Mouse (Mus musculus) liver, adult 2 months (tissue): ENCODE measurements around the gene Spag17. TPM values are rescaled to one million over a fixed set of nuclear protein-coding genes. Genes with fewer than 3 reads are reported as not detected.
"Not testable (repeated sequence)": the region's sequence is repeated elsewhere in the genome, so short reads cannot be mapped to it uniquely, and the experiment has no call there.

ENCODE experiments used
- DNase-seq: peaks from one replicate; pipeline ENCODE4 v3.0.0-alpha.2; 2011; ENCODE audit warnings: low read depth, low spot score; ENCODE audit errors: extremely low read depth
- H3K27ac ChIP-seq: fragments of 200-500 bp; replicated peaks from 2 replicates; pipeline ENCODE4 v1.5.1; 2012; ENCODE audit warnings: low read depth, mild to moderate bottlenecking, control low read depth, inconsistent platforms, low read length; ENCODE audit not compliant: insufficient read depth
- H3K27me3 ChIP-seq: fragments of 200-500 bp; 2 replicates; pipeline ENCODE4 v1.6.1; 2012; ENCODE audit warnings: mild to moderate bottlenecking, moderate library complexity, low read length, inconsistent platforms; ENCODE audit not compliant: control insufficient read depth, insufficient read depth
- H3K36me3 ChIP-seq: fragments of 200-500 bp; 2 replicates; pipeline ENCODE4 v1.6.1; 2012; ENCODE audit warnings: low read length, inconsistent platforms; ENCODE audit not compliant: control insufficient read depth, insufficient read depth
- H3K4me1 ChIP-seq: fragments of 200-500 bp; 2 replicates; pipeline ENCODE4 v1.6.1; 2011; ENCODE audit warnings: low read length; ENCODE audit not compliant: control insufficient read depth, insufficient read depth
- H3K4me3 ChIP-seq: fragments of 200-500 bp; 2 replicates; pipeline ENCODE4 v1.5.1; 2011; ENCODE audit warnings: low read depth, mild to moderate bottlenecking, control low read depth, low read length, moderate library complexity; ENCODE audit not compliant: insufficient read depth
- H3K79me2 ChIP-seq: fragments of 200-500 bp; 2 replicates; pipeline ENCODE4 v1.6.1; 2012; ENCODE audit warnings: inconsistent platforms, mild to moderate bottlenecking, low read length, moderate library complexity; ENCODE audit not compliant: control insufficient read depth, insufficient read depth
- H3K9ac ChIP-seq: fragments of 200-500 bp; 2 replicates; pipeline ENCODE4 v1.6.1; 2012; ENCODE audit warnings: low read depth, mild to moderate bottlenecking, control low read depth, inconsistent platforms, low read length
- CTCF ChIP-seq: fragments of 200-500 bp; IDR thresholded peaks from 2 replicates; pipeline ENCODE4 v1.5.1; 2011; ENCODE audit warnings: low read depth, low read length, control low read depth
- POLR2A ChIP-seq: fragments of 200-500 bp; IDR thresholded peaks from 2 replicates; pipeline ENCODE4 v1.6.1; 2011; ENCODE audit warnings: low read length, control low read depth; ENCODE audit not compliant: insufficient read depth; ENCODE audit errors: extremely low read depth
- WGBS: fragments of 180-500 bp; shearing (Covaris S2); methylation state at CpG from one replicate; pipeline ENCODE4 v1.1.7; 2018; 5-methylcytosine and 5-hydroxymethylcytosine counted together
- polyA plus RNA-seq: library from polyadenylated mRNA; depleted of rRNA; stranded (reverse); fragments of >200 nt; gene quantifications from 2 replicates; pipeline ENCODE4 v1.2.3, GENCODE M21; 2012
- total RNA-seq: library from RNA; depleted of rRNA; stranded (reverse); fragments of >200 nt; gene quantifications from 2 replicates; pipeline ENCODE4 v1.2.3, GENCODE M21; 2014

Spag17 gene
- total and polyA plus RNA-seq, 2 experiments = under 0.01 to 0.05 TPM

- no peaks in the 10 kb centered on the region for H3K36me3 ChIP-seq
- no peak overlapping the region for H3K4me3 ChIP-seq
- no peaks in the 10 kb centered on the region for H3K79me2 ChIP-seq
- no peak overlapping the region for H3K27ac ChIP-seq
- WGBS = 63% methylated on average over 3 of the region's 3 CpGs
- no peak overlapping the region for H3K9ac ChIP-seq
- H3K4me1 ChIP-seq = no peaks in the 10 kb centered on the region
- TF ChIP-seq CTCF (peak; percentile 34; the same call in 1 of the 2 replicates), POLR2A (no peak)
- H3K27me3 ChIP-seq = no peaks in the 10 kb centered on the region; the same call in 1 of the 2 replicates
- DNase-seq = no peak
Measured at GRCm38 (mm10) chr3:99858922-99859321, 26.3 kb upstream of the Spag17 start.

- Histone ChIP-seq H3K27me3 (no peaks in the 10 kb centered on the region), H3K36me3 (no peaks in the 10 kb centered on the region), H3K4me3 (no peak overlapping the region), H3K4me1 (no peaks in the 10 kb centered on the region), H3K79me2 (no peaks in the 10 kb centered on the region), H3K9ac (no peak overlapping the region), H3K27ac (no peak overlapping the region)
- 72% methylated on average over 1 of the region's 1 CpGs for whole genome bisulfite sequencing
- TF ChIP-seq POLR2A = no peak
- TF ChIP-seq CTCF = no peak
- no peak for DNase-seq
Measured at GRCm38 (mm10) chr3:99864706-99865105, 20.5 kb upstream of the Spag17 start.

- TF ChIP-seq POLR2A (no peak), CTCF (no peak)
- no peak overlapping the region for H3K4me3 ChIP-seq
Measured at GRCm38 (mm10) chr3:99875137-99875536, 10.1 kb upstream of the Spag17 start.

GRCm38 (mm10) chr3:99881498-99881897, 3.7 kb upstream of the Spag17 start:
- TF ChIP-seq CTCF = no peak
- TF ChIP-seq POLR2A = no peak
- H3K4me3 ChIP-seq = no peak overlapping the region
- H3K27ac ChIP-seq = no peak overlapping the region
- 73% methylated on average over 3 of the region's 3 CpGs for WGBS
- no peaks in the 10 kb centered on the region for H3K36me3 ChIP-seq
- H3K27me3 ChIP-seq = no peaks in the 10 kb centered on the region
- no peaks in the 10 kb centered on the region for H3K79me2 ChIP-seq
- H3K9ac ChIP-seq = no peak overlapping the region
- H3K4me1 ChIP-seq = no peaks in the 10 kb centered on the region
- DNase-seq = no peak

More at GRCm38 (mm10) chr3:99875137-99875536, 10.1 kb upstream of the Spag17 start:
- DNase-seq = no peak
- H3K36me3 ChIP-seq = no peaks in the 10 kb centered on the region
- no peaks in the 10 kb centered on the region for H3K79me2 ChIP-seq
- no peaks in the 10 kb centered on the region for H3K27me3 ChIP-seq
- H3K4me1 ChIP-seq = no peaks in the 10 kb centered on the region
- H3K27ac ChIP-seq = no peak overlapping the region
- no peak overlapping the region for H3K9ac ChIP-seq

- Histone ChIP-seq H3K27ac (no peak overlapping the region), H3K9ac (no peak overlapping the region), H3K4me1 (no peaks in the 10 kb centered on the region), H3K79me2 (no peaks in the 10 kb centered on the region), H3K4me3 (no peak overlapping the region), H3K36me3 (no peaks in the 10 kb centered on the region), H3K27me3 (no peaks in the 10 kb centered on the region)
- TF ChIP-seq POLR2A (no peak), CTCF (no peak)
- no peak for DNase-seq
- 91% methylated on average over 6 of the region's 6 CpGs for WGBS
Measured at GRCm38 (mm10) chr3:99883988-99884564, 1.1 kb upstream of the Spag17 start.

GRCm38 (mm10) chr3:99894741-99895140, 9.5 kb downstream of the Spag17 start:
- DNase-seq = not testable (repeated sequence)
- WGBS = 93% methylated on average over 4 of the region's 4 CpGs

More at GRCm38 (mm10) chr3:99894741-99895140, 9.5 kb downstream of the Spag17 start:
- not testable (repeated sequence) for H3K4me3 ChIP-seq, H3K27me3 ChIP-seq, H3K4me1 ChIP-seq, H3K79me2 ChIP-seq, H3K36me3 ChIP-seq, H3K27ac ChIP-seq, H3K9ac ChIP-seq
